22 mouse cellular contexts compared by ENCODE assay signal in the genomic region with DNA sequence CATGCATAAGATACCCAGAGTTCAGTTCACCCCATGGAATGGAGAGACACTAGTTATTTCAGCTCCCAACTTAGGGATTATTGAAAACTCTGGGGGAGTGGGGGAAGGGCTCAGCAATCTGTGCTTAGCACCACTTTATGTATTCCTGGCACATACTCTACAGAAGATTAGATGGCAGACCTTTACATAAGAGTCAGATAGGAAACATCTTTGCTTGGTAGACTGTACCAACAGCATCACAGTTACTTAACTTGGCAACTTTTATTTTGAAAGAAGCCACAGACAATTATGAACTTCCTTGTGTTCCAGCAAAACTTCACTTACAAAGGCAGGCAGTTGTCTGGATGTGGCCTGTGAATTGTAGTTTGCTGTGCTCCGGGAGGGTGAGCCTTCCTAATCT. TPM values are rescaled to one million over a fixed set of nuclear protein-coding genes. Genes with fewer than 3 reads are reported as not detected.
"Had no signal": no experiment of that assay in that cellular context is flagged by ENCODE, and none has a peak within 500 bp of the region (broad histone marks: within the 10 kb centered on the region; RNA-seq: fewer than 3 reads in every experiment).

No protein-coding gene starts in this region.

- H3K36me3 ChIP-seq: midbrain, embryonic 12.5 days; midbrain, embryonic 15.5 days; neural tube, embryonic 12.5 days had no signal

- H3K4me1 ChIP-seq: midbrain, embryonic 12.5 days; midbrain, embryonic 15.5 days; neural tube, embryonic 12.5 days had no signal

- H3K27me3 ChIP-seq: midbrain, embryonic 12.5 days; midbrain, embryonic 15.5 days; neural tube, embryonic 12.5 days had no signal

- ATAC-seq: midbrain, embryonic 15.5 days had no signal

- H3K9me3 ChIP-seq: midbrain, embryonic 12.5 days; midbrain, embryonic 15.5 days; neural tube, embryonic 12.5 days had no signal

- H3K27ac ChIP-seq: liver, embryonic 14.5 days; midbrain, embryonic 12.5 days; midbrain, embryonic 15.5 days; neural tube, embryonic 12.5 days had no signal

- H3K4me3 ChIP-seq: midbrain, embryonic 12.5 days; midbrain, embryonic 15.5 days; neural tube, embryonic 12.5 days had no signal

- H3K4me2 ChIP-seq: lung, embryonic 14.5 days; midbrain, embryonic 12.5 days; midbrain, embryonic 15.5 days; neural tube, embryonic 12.5 days had no signal

- H3K9ac ChIP-seq: liver, embryonic 14.5 days; lung, embryonic 14.5 days; midbrain, embryonic 12.5 days; midbrain, embryonic 15.5 days; neural tube, embryonic 12.5 days had no signal

- DNase-seq: lung, adult 18-20 months; lung, embryonic 14.5 days; lung, postnatal 10 days; lung, postnatal 4 days; right cerebral cortex, postnatal 25 days; right cerebral cortex, postnatal 4 days; spleen, adult 18-20 months; thymus, adult 18-20 months; thymus, postnatal 14 days; thymus, postnatal 36 days had no signal

RNA-seq across cellular contexts. Expression of a gene that starts 46.9 kb away (rescaled TPM):
- total RNA-seq: megakaryocyte, adult 5-6 weeks; monocyte, adult 5-6 weeks; neutrophil, adult 5-6 weeks had no signal
- polyA plus RNA-seq: liver, embryonic 14.5 days; liver, embryonic 16.5 days; lung, embryonic 16.5 days; small intestine, adult 2 months; stomach, embryonic 14.5 days; thymus, postnatal 0 days had no signal
